Mouse (Mus musculus): Measurements from ENCODE around the gene Kctd21. TPM values are rescaled to one million over a fixed set of nuclear protein-coding genes. Genes with fewer than 3 reads are reported as not detected.

The Kctd21 gene
- polyA plus RNA-seq, 1 experiment from 2014 or later = 6.4 TPM

- Histone ChIP-seq H3K4me3 (replicated peaks) (no peak overlapping the region), H3K9ac (replicated peaks) (no peak overlapping the region), H3K36me3 (no peaks in the 10 kb centered on the region), H3K4me1 (peaks cover 13% of the 10 kb centered on the region), H3K27me3 (replicated peaks) (no peaks in the 10 kb centered on the region), H3K27ac (replicated peaks) (no peak overlapping the region), H3K4me2 (no peak overlapping the region), H3K9me3 (replicated peaks) (no peaks in the 10 kb centered on the region)
- no peak for ATAC-seq (ENCODE audit: low FRiP score)
- WGBS = 70% methylated on average over 18 of the region's 18 CpGs
Measured at GRCm38 (mm10) chr7:97340907-97341849, 9.1 kb downstream of the Kctd21 start.

- no peak for ATAC-seq (ENCODE audit: low FRiP score)
- Histone ChIP-seq H3K27me3 (replicated peaks) (no peaks in the 10 kb centered on the region), H3K4me3 (replicated peaks) (no peak overlapping the region), H3K9me3 (replicated peaks) (no peaks in the 10 kb centered on the region), H3K4me1 (peaks cover 13% of the 10 kb centered on the region), H3K4me2 (no peak overlapping the region), H3K9ac (replicated peaks) (no peak overlapping the region), H3K27ac (replicated peaks) (no peak overlapping the region), H3K36me3 (peaks cover 8% of the 10 kb centered on the region)
- 76% methylated on average over 2 of the region's 2 CpGs for WGBS
Measured at GRCm38 (mm10) chr7:97342961-97343360, 10.8 kb downstream of the Kctd21 start.

GRCm38 (mm10) chr7:97344655-97345054 is 12.5 kb downstream of the Kctd21 start:
- ATAC-seq (ENCODE audit: low FRiP score) = no peak

GRCm38 (mm10) chr7:97345229-97345871 is 13.2 kb downstream of the Kctd21 start:
- Histone ChIP-seq H3K4me3 (replicated peaks) (no peak overlapping the region), H3K4me1 (peaks cover 13% of the 10 kb centered on the region), H3K27me3 (replicated peaks) (no peaks in the 10 kb centered on the region), H3K4me2 (no peak overlapping the region), H3K27ac (replicated peaks) (peak overlapping the region; percentile 48), H3K9me3 (replicated peaks) (no peaks in the 10 kb centered on the region), H3K9ac (replicated peaks) (no peak overlapping the region), H3K36me3 (peaks cover 8% of the 10 kb centered on the region)
- peak; percentile 58; the same call in 1 of the 2 replicates for ATAC-seq (ENCODE audit: low FRiP score)
- 50% methylated on average over 10 of the region's 10 CpGs for WGBS

More at GRCm38 (mm10) chr7:97344655-97345054, 12.5 kb downstream of the Kctd21 start:
- H3K36me3 ChIP-seq = peaks cover 8% of the 10 kb centered on the region
- WGBS = 84% methylated on average over 2 of the region's 2 CpGs
- no peak overlapping the region for H3K9ac ChIP-seq (replicated peaks)
- no peaks in the 10 kb centered on the region for H3K9me3 ChIP-seq (replicated peaks)
- 0 out of 2 replicates have a peak overlapping the region, but pooled peaks have one; percentile 0 for H3K27ac ChIP-seq (replicated peaks)
- peaks cover 13% of the 10 kb centered on the region for H3K4me1 ChIP-seq
- no peaks in the 10 kb centered on the region for H3K27me3 ChIP-seq (replicated peaks)
- H3K4me2 ChIP-seq = no peak overlapping the region
- H3K4me3 ChIP-seq (replicated peaks) = no peak overlapping the region

- H3K27ac ChIP-seq (replicated peaks) = peak overlapping the region; percentile 48; the same call in 1 of the 2 replicates
- no peak for ATAC-seq (ENCODE audit: low FRiP score)
- H3K4me2 ChIP-seq = no peak overlapping the region
- H3K9me3 ChIP-seq (replicated peaks) = no peaks in the 10 kb centered on the region
- peaks cover 8% of the 10 kb centered on the region for H3K36me3 ChIP-seq
- H3K4me3 ChIP-seq (replicated peaks) = no peak overlapping the region
- no peaks in the 10 kb centered on the region for H3K27me3 ChIP-seq (replicated peaks)
- WGBS = 71% methylated on average over 9 of the region's 9 CpGs
- peaks cover 13% of the 10 kb centered on the region for H3K4me1 ChIP-seq
- no peak overlapping the region for H3K9ac ChIP-seq (replicated peaks)
Measured at GRCm38 (mm10) chr7:97346111-97346821, 14.1 kb downstream of the Kctd21 start.

- no peak overlapping the region for H3K27ac ChIP-seq (replicated peaks)
- H3K27me3 ChIP-seq (replicated peaks) = no peaks in the 10 kb centered on the region
- WGBS = 87% methylated on average over 4 of the region's 4 CpGs
- peaks cover 8% of the 10 kb centered on the region for H3K36me3 ChIP-seq
- no peak overlapping the region for H3K4me2 ChIP-seq
- ATAC-seq (ENCODE audit: low FRiP score) = no peak
- no peak overlapping the region for H3K9ac ChIP-seq (replicated peaks)
- H3K4me1 ChIP-seq = peaks cover 13% of the 10 kb centered on the region
- no peaks in the 10 kb centered on the region for H3K9me3 ChIP-seq (replicated peaks)
- H3K4me3 ChIP-seq (replicated peaks) = no peak overlapping the region
Measured at GRCm38 (mm10) chr7:97346822-97347166, 14.7 kb downstream of the Kctd21 start.

- Histone ChIP-seq H3K4me2 (no peak overlapping the region), H3K27ac (replicated peaks) (no peak overlapping the region), H3K36me3 (peaks cover 8% of the 10 kb centered on the region), H3K4me3 (replicated peaks) (no peak overlapping the region), H3K4me1 (peaks cover 13% of the 10 kb centered on the region), H3K9me3 (replicated peaks) (no peaks in the 10 kb centered on the region), H3K9ac (replicated peaks) (no peak overlapping the region), H3K27me3 (replicated peaks) (no peaks in the 10 kb centered on the region)
- WGBS = 98% methylated on average over 15 of the region's 15 CpGs
- no peak for ATAC-seq (ENCODE audit: low FRiP score)
Measured at GRCm38 (mm10) chr7:97347464-97347863, 15.3 kb downstream of the Kctd21 start.

GRCm38 (mm10) chr7:97348318-97348717 is 16.2 kb downstream of the Kctd21 start:
- Histone ChIP-seq H3K27ac (replicated peaks) (no peak overlapping the region), H3K36me3 (peaks cover 8% of the 10 kb centered on the region), H3K9me3 (replicated peaks) (no peaks in the 10 kb centered on the region), H3K4me3 (replicated peaks) (no peak overlapping the region), H3K27me3 (replicated peaks) (no peaks in the 10 kb centered on the region), H3K4me2 (no peak overlapping the region), H3K9ac (replicated peaks) (no peak overlapping the region), H3K4me1 (peaks cover 13% of the 10 kb centered on the region)
- 77% methylated on average over 3 of the region's 3 CpGs for WGBS
- ATAC-seq (ENCODE audit: low FRiP score) = no peak

GRCm38 (mm10) chr7:97348836-97349235 is 16.7 kb downstream of the Kctd21 start:
- no peak for ATAC-seq (ENCODE audit: low FRiP score)
- 79% methylated on average over 5 of the region's 5 CpGs for WGBS
- H3K4me2 ChIP-seq = no peak overlapping the region
- peaks cover 13% of the 10 kb centered on the region for H3K4me1 ChIP-seq
- H3K9me3 ChIP-seq (replicated peaks) = no peaks in the 10 kb centered on the region
- H3K4me3 ChIP-seq (replicated peaks) = no peak overlapping the region
- H3K36me3 ChIP-seq = peaks cover 8% of the 10 kb centered on the region
- no peak overlapping the region for H3K27ac ChIP-seq (replicated peaks)
- H3K9ac ChIP-seq (replicated peaks) = no peak overlapping the region
- no peaks in the 10 kb centered on the region for H3K27me3 ChIP-seq (replicated peaks)

GRCm38 (mm10) chr7:97349438-97349837 is 17.3 kb downstream of the Kctd21 start:
- Histone ChIP-seq H3K9me3 (replicated peaks) (no peaks in the 10 kb centered on the region), H3K4me2 (no peak overlapping the region), H3K27me3 (replicated peaks) (no peaks in the 10 kb centered on the region), H3K4me3 (replicated peaks) (no peak overlapping the region), H3K36me3 (peaks cover 8% of the 10 kb centered on the region), H3K4me1 (peaks cover 13% of the 10 kb centered on the region), H3K9ac (replicated peaks) (no peak overlapping the region), H3K27ac (replicated peaks) (no peak overlapping the region)
- WGBS = 92% methylated on average over 6 of the region's 6 CpGs
- no peak for ATAC-seq (ENCODE audit: low FRiP score)

GRCm38 (mm10) chr7:97350891-97351290 is 18.8 kb downstream of the Kctd21 start:
- peaks cover 8% of the 10 kb centered on the region for H3K36me3 ChIP-seq
- no peaks in the 10 kb centered on the region for H3K9me3 ChIP-seq (replicated peaks)
- WGBS = 86% methylated on average over 5 of the region's 5 CpGs
- peaks cover 3% of the 10 kb centered on the region for H3K4me1 ChIP-seq
- ATAC-seq (ENCODE audit: low FRiP score) = no peak
- no peak overlapping the region for H3K4me2 ChIP-seq
- no peak overlapping the region for H3K4me3 ChIP-seq (replicated peaks)
- no peak overlapping the region for H3K9ac ChIP-seq (replicated peaks)
- no peaks in the 10 kb centered on the region for H3K27me3 ChIP-seq (replicated peaks)
- H3K27ac ChIP-seq (replicated peaks) = no peak overlapping the region

Measured in neural tube, embryonic 15.5 days (tissue).